Mouse (Mus musculus) embryonic facial prominence, embryonic 11.5 days (tissue): Measurements from ENCODE around the gene Acyp1. TPM values are rescaled to one million over a fixed set of nuclear protein-coding genes. Genes with fewer than 3 reads are reported as not detected.

ENCODE experiments used
- ATAC-seq: fragments of 200-750 bp; cut with Nextera tagmentation; replicated peaks from 2 replicates; pipeline ENCODE4 v1.8.0; 2017; ENCODE audit warnings: low read depth; ENCODE audit not compliant: insufficient number of reproducible peaks, low FRiP score, low TSS enrichment
- DNase-seq: peaks from one replicate; pipeline ENCODE4 v3.0.0-alpha.2; 2015; ENCODE audit warnings: low spot score
- H3K27ac ChIP-seq: fragments of 300-500 bp; sonication (generic); replicated peaks from 2 replicates; pipeline ENCODE4 v1.5.1; 2014; ENCODE audit warnings: mild to moderate bottlenecking, low read depth, low read length, control low read depth
- H3K27me3 ChIP-seq: fragments of 300-500 bp; sonication (generic); 2 replicates; pipeline ENCODE4 v1.6.1; 2014; ENCODE audit warnings: mild to moderate bottlenecking, low read length, moderate library complexity, mixed read lengths; ENCODE audit not compliant: control insufficient read depth, insufficient read depth
- H3K36me3 ChIP-seq: fragments of 300-500 bp; sonication (generic); replicated peaks from 2 replicates; pipeline ENCODE4 v1.6.1; 2014; ENCODE audit warnings: low read depth, mild to moderate bottlenecking, low read length, moderate library complexity, mixed read lengths; ENCODE audit not compliant: control insufficient read depth, insufficient read depth
- H3K4me1 ChIP-seq: fragments of 300-500 bp; sonication (generic); 2 replicates; pipeline ENCODE4 v1.6.1; 2014; ENCODE audit warnings: low read length, mixed read lengths; ENCODE audit not compliant: control insufficient read depth, insufficient read depth
- H3K4me2 ChIP-seq: fragments of 300-500 bp; sonication (generic); 2 replicates; pipeline ENCODE4 v1.6.1; 2014; ENCODE audit warnings: low read depth, mild to moderate bottlenecking, control low read depth, low read length, moderate library complexity
- H3K4me3 ChIP-seq: fragments of 300-500 bp; sonication (generic); 2 replicates; pipeline ENCODE4 v1.5.1; 2014; ENCODE audit warnings: low read depth, low read length, control low read depth
- H3K9ac ChIP-seq: fragments of 300-500 bp; sonication (generic); replicated peaks from 2 replicates; pipeline ENCODE4 v1.6.1; 2014; ENCODE audit warnings: mild to moderate bottlenecking, control low read depth, low read length
- H3K9me3 ChIP-seq: fragments of 300-500 bp; sonication (generic); replicated peaks from 2 replicates; pipeline ENCODE4 v1.6.1; 2016; ENCODE audit warnings: mild to moderate bottlenecking, low read length, inconsistent platforms, mixed read lengths; ENCODE audit not compliant: control insufficient read depth
- WGBS: fragments of 180-500 bp; shearing (Covaris S2); extraction: QIAGEN DNeasy Blood & Tissue Kit; methylation state at CpG from one replicate; pipeline ENCODE4 v1.1.7; 2014; 5-methylcytosine and 5-hydroxymethylcytosine counted together
- polyA plus RNA-seq: library from polyadenylated mRNA; unstranded; fragments of >200 nt; fragmentation: Nextera tagmentation; extraction: Ambion mirVana; gene quantifications from 2 replicates; pipeline ENCODE4 v1.2.1, GENCODE M21; 2014

Gene Acyp1
- polyA plus RNA-seq, 1 experiment from 2014 or later: 58.5 TPM

DNA sequence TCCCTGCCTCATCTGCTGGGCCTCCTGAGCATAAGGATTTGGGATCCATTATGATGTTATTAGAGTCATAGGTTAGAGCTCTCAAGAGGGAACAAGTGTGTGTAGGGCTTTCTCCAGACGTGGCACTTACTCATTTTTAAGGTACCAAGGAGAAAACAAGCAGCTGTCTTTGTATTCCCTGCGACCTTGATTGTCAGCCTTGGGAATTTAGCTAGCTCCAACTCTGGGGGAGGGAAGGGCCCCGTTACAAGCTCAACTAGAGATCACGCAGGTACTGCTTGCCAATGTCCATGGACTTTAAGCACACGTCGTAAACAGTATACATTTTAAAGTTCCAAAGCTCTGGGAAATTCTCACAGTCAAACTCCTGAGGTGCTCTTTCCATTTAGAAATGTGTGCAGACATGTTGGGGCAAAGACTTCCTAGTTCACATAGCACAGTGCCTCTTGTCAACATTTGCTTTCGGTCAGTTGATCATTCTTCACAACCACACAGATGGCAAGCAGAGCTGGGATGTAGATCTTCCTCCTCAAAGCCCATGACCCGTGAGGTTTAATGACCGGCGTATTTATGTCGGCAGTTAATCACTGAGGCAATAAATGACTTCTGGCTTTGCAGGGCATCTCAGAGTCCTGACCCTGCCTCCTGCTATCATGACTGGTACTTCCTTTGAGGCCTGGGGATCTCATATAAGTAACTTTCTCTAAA, 10.0 kb upstream of the Acyp1 start:
- Histone ChIP-seq H3K27me3 (no peaks in the 10 kb centered on the region), H3K4me2 (no peak overlapping the region), H3K4me1 (no peaks in the 10 kb centered on the region), H3K9me3 (no peaks in the 10 kb centered on the region), H3K4me3 (no peak overlapping the region), H3K9ac (no peak overlapping the region), H3K27ac (no peak overlapping the region), H3K36me3 (peaks cover 6% of the 10 kb centered on the region)
- DNase-seq: no peak
- ATAC-seq: no peak
- 73% methylated on average over 11 of the region's 11 CpGs for WGBS

DNA sequence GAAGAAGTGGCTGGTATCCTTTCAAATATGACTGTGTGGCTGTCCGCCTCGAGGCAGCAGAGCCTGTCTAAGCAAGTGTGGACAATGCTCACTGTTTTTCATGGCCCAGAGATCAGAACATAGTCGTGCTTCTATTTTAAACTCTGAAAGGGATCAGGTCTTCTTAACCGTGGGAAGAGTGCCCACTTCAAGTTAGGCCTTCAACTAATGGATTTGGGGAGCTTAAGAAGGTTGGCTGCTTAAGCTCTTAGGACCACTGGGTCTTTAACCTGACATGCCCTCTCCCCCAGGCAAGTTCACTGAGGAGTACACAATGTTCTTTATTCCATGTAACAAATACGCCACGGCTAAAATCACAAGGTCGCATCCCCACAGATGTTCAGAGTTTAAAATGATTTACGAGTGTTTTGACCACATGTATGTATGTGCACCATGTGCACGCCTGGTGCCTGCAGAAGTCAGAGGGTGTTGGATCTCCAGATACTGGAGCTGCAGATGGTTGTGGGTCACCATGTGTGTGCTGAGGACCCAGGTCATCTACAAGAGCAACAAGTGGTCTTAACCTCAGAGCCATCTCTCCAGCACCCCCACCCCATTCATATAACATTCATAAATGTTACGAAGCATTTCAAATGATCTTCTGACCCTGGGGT, 9.2 kb upstream of the Acyp1 start:
- no peak overlapping the region for H3K27ac ChIP-seq
- no peak for DNase-seq
- no peak for ATAC-seq
- no peaks in the 10 kb centered on the region for H3K27me3 ChIP-seq
- H3K36me3 ChIP-seq: peaks cover 5% of the 10 kb centered on the region
- no peaks in the 10 kb centered on the region for H3K4me1 ChIP-seq
- no peak overlapping the region for H3K9ac ChIP-seq
- no peak overlapping the region for H3K4me3 ChIP-seq
- WGBS: 69% methylated on average over 10 of the region's 10 CpGs
- no peak overlapping the region for H3K4me2 ChIP-seq
- no peaks in the 10 kb centered on the region for H3K9me3 ChIP-seq

DNA sequence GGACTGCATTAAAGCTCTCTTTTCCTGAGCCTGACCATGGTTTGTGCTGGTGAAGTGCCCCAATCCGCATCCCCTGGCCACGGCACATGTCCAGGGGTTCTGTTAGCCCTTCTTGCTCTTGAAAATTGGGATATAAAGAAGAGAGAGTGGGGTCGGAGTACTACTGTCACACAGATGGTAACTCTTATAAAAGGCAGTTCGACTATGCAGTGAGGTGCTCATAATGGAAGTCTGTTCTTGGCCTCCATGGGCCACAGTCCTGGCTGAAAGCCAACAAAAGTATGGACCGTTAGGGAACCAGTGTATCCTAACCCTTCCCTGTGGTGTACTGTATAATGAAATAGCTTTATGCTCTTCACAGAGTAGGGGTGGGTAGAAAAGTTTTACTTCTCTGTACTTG, 8.7 kb upstream of the Acyp1 start:
- no peak overlapping the region for H3K9ac ChIP-seq
- H3K4me1 ChIP-seq: no peaks in the 10 kb centered on the region
- H3K36me3 ChIP-seq: peaks cover 5% of the 10 kb centered on the region
- no peaks in the 10 kb centered on the region for H3K27me3 ChIP-seq
- 68% methylated on average over 5 of the region's 5 CpGs for WGBS
- no peak overlapping the region for H3K4me3 ChIP-seq
- H3K9me3 ChIP-seq: no peaks in the 10 kb centered on the region
- DNase-seq (no peak), ATAC-seq (no peak)
- no peak overlapping the region for H3K27ac ChIP-seq
- H3K4me2 ChIP-seq: no peak overlapping the region

DNA sequence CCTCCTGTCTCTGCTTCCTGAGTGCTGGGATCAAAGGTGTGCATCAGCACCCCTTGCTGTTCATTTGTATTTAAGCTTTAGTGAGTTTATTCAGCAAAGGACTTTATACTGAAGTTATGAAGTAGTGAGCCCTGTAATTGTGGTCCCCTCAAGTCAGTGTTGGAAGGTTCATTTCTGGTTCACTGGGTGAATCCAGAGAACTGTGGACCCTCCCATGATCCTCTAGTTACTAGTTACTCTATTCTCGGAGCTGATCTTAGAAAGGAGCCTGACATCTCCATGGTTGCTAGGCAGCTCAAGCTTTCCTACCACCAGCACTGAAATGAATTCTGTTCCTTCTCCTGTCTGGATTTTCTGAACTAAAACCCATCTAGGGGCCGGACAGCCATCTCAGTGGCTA, 7.3 kb upstream of the Acyp1 start:
- DNase-seq: no peak

DNA sequence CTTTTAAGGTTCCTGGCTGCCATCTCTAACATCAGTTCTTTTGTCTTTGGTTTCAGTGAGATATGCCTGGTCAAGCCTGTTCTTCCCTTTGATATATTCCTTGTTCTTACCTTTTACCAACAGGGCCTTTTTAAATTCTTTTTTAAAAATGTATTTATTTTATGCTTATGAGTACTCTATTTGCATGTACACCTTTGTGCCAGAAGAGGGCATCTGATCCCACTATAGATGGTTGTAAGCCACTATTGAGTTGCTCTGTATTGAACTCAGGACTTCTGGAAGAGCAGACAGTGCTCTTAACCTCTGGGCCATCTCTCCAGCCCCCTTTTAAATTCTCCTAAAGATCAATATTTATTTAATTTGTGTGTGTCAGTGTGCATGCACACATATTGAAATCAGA, 4.7 kb upstream of the Acyp1 start:
- no peak overlapping the region for H3K4me3 ChIP-seq
- H3K27ac ChIP-seq: no peak overlapping the region
- DNase-seq (no peak), ATAC-seq (no peak)
- no peaks in the 10 kb centered on the region for H3K27me3 ChIP-seq
- no peak overlapping the region for H3K9ac ChIP-seq
- no peaks in the 10 kb centered on the region for H3K4me1 ChIP-seq
- no peaks in the 10 kb centered on the region for H3K9me3 ChIP-seq
- no peak overlapping the region for H3K4me2 ChIP-seq
- H3K36me3 ChIP-seq: no peaks in the 10 kb centered on the region

More for the DNA sequence above, 7.3 kb upstream of the Acyp1 start:
- no peaks in the 10 kb centered on the region for H3K9me3 ChIP-seq
- no peak overlapping the region for H3K9ac ChIP-seq
- no peaks in the 10 kb centered on the region; the same call in 1 of the 2 replicates for H3K36me3 ChIP-seq
- no peaks in the 10 kb centered on the region for H3K27me3 ChIP-seq
- H3K27ac ChIP-seq: no peak overlapping the region
- H3K4me1 ChIP-seq: no peaks in the 10 kb centered on the region
- H3K4me2 ChIP-seq: no peak overlapping the region
- no peak overlapping the region for H3K4me3 ChIP-seq
- ATAC-seq: no peak
- WGBS: 82% methylated on average over 2 of the region's 2 CpGs

DNA sequence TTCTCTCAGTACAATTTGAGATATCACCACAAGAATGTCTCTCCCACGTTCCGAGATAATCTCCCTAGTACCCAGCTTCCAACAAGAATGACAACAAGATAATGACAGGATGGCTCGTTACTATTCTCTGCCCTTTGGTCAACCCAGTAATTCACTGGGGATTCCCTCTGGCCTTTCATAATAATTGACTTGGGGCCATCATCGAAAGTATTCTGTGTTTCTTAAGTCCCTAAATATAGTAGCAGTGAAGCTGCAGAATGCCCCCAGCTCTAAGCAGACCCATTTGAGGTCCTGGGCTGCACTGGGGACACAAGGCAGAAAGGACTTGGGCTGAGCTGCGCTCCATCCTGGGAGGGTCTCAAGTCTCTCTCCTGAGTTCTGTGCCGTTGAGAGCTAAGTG, 4.0 kb upstream of the Acyp1 start:
- DNase-seq: no peak
- H3K27me3 ChIP-seq: no peaks in the 10 kb centered on the region
- 65% methylated on average over 6 of the region's 6 CpGs for WGBS

DNA sequence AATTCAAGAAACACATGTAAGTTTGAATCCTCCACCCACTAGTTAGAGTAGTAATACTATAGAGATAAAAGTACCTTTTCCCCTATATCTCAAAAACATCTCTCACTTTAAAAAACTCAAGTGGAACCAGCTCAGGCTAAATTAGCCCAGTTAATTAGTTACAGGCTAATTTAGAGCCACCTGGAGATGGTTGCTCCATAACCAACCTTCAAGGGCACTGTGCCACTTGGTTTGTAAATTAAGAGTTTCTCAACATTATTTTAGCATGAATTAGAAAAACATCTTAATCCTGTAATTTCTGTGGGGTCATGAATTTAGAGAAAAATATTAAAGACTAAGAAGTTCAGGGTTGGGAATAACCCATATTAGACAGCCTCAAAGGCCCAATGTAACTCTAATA, 3.3 kb upstream of the Acyp1 start:
- no peak overlapping the region for H3K4me3 ChIP-seq
- no peaks in the 10 kb centered on the region for H3K4me1 ChIP-seq
- H3K9me3 ChIP-seq: no peaks in the 10 kb centered on the region
- DNase-seq (no peak), ATAC-seq (no peak)
- no peaks in the 10 kb centered on the region for H3K36me3 ChIP-seq
- no peak overlapping the region for H3K4me2 ChIP-seq
- H3K27ac ChIP-seq: no peak overlapping the region
- no peak overlapping the region for H3K9ac ChIP-seq
- H3K27me3 ChIP-seq: no peaks in the 10 kb centered on the region

More for the DNA sequence above, 4.0 kb upstream of the Acyp1 start:
- no peak overlapping the region for H3K9ac ChIP-seq
- H3K27ac ChIP-seq: no peak overlapping the region
- H3K36me3 ChIP-seq: no peaks in the 10 kb centered on the region
- H3K4me2 ChIP-seq: no peak overlapping the region
- H3K4me3 ChIP-seq: no peak overlapping the region
- ATAC-seq: no peak
- H3K9me3 ChIP-seq: no peaks in the 10 kb centered on the region
- no peaks in the 10 kb centered on the region for H3K4me1 ChIP-seq

DNA sequence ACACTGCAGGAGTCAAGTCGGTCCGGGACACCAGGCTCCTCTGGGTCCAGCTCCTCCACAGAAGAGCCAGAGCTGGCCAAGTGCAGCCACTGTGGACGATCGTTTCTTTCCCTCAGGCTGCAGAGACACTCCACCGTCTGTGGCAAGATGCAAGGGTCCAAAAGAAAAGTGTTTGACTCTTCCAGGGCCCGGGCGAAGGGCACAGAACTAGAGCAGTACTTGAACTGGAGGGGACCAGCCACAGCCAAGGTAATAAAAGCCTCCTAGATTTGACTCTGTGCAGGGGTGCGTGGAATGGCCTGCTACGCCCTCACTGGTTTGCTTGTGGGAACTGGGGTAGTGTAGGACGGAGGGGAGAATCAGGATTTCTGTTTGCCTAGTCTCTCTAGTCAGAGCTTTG, 2.4 kb upstream of the Acyp1 start:
- DNase-seq (no peak), ATAC-seq (no peak)
- no peak overlapping the region for H3K9ac ChIP-seq
- H3K36me3 ChIP-seq: no peaks in the 10 kb centered on the region
- H3K9me3 ChIP-seq: no peaks in the 10 kb centered on the region
- H3K4me3 ChIP-seq: no peak overlapping the region
- no peak overlapping the region for H3K27ac ChIP-seq
- no peaks in the 10 kb centered on the region for H3K4me1 ChIP-seq
- WGBS: 81% methylated on average over 10 of the region's 10 CpGs
- H3K4me2 ChIP-seq: no peak overlapping the region
- H3K27me3 ChIP-seq: no peaks in the 10 kb centered on the region
